Comparison of ENCODE assay signal across 10 mouse cellular contexts in genomic region chr15:82164496-82164895, GRCm38 (mm10). TPM values are rescaled to one million over a fixed set of nuclear protein-coding genes. Genes with fewer than 3 reads are reported as not detected.
DNase-seq lines count a peak whose midpoint lies in the region; ATAC-seq and TF ChIP-seq lines count a peak whose summit lies in the region.
"Had no signal": no experiment of that assay in that cellular context is flagged by ENCODE, and none has a peak within 500 bp of the region (broad histone marks: within the 10 kb centered on the region; RNA-seq: fewer than 3 reads in every experiment).

No protein-coding gene starts in this region.

- peaks cover 77% of the 10 kb centered on the region for H3K4me1 ChIP-seq in forebrain, embryonic 10.5 days
- peaks cover 10% of the 10 kb centered on the region for H3K4me1 ChIP-seq in forebrain, embryonic 11.5 days (replicated peaks; ENCODE audit: control insufficient read depth, insufficient read depth, low read length)
- H3K4me1 ChIP-seq in lung, postnatal 0 days (ENCODE audit: insufficient read depth, low read depth, low read length) = peaks cover 32% of the 10 kb centered on the region; the same call in 1 of the 2 replicates
- peaks cover 37% of the 10 kb centered on the region for H3K4me1 ChIP-seq in lung, adult 2 months (ENCODE audit: control insufficient read depth, insufficient read depth, low read length)
- H3K4me1 ChIP-seq in intestine, embryonic 14.5 days (replicated peaks; ENCODE audit: control insufficient read depth, insufficient read depth, low read length) = peaks cover 51% of the 10 kb centered on the region
- peaks cover 38% of the 10 kb centered on the region for H3K4me1 ChIP-seq in stomach, embryonic 14.5 days (ENCODE audit: control insufficient read depth, insufficient read depth, low read length)

- 82% methylated on average over 7 of the region's 7 CpGs for WGBS in forebrain, embryonic 10.5 days
- whole genome bisulfite sequencing in forebrain, embryonic 11.5 days = 74% methylated on average over 7 of the region's 7 CpGs
- WGBS in lung, postnatal 0 days = 51% methylated on average over 7 of the region's 7 CpGs
- 64% methylated on average over 7 of the region's 7 CpGs for WGBS in lung, adult 2 months
- 54% methylated on average over 7 of the region's 7 CpGs for WGBS in intestine, embryonic 14.5 days
- WGBS in stomach, embryonic 14.5 days = 59% methylated on average over 7 of the region's 7 CpGs

- no peak for TF ChIP-seq POLR2A in lung, adult 2 months (IDR thresholded peaks at IDR 0.05; ENCODE audit: borderline replicate concordance, extremely low read depth, low read depth, low read length)

- TF ChIP-seq EP300 in lung, postnatal 0 days (IDR thresholded peaks at IDR 0.05) = no peak

- DNase-seq in forebrain, embryonic 10.5 days (ENCODE audit: extremely low spot score, low spot score) = no peak
- DNase-seq in forebrain, embryonic 11.5 days (ENCODE audit: low spot score) = no peak
- DNase-seq in lung, postnatal 0 days (ENCODE audit: low spot score) = peak; percentile 30
- DNase-seq in lung, adult 2 months = no peak
- DNase-seq in intestine, embryonic 14.5 days (ENCODE audit: low spot score) = no peak
- no peak for DNase-seq in right cerebral cortex, adult 18-20 months
- no peak for DNase-seq in urinary bladder, adult 2 months (ENCODE audit: low spot score)
- DNase-seq: adrenal gland, postnatal 10 days had no signal

- H3K27ac ChIP-seq in forebrain, embryonic 10.5 days = peak overlapping the region; percentile 62; the same call in 1 of the 2 replicates
- no peak overlapping the region for H3K27ac ChIP-seq in forebrain, embryonic 11.5 days (ENCODE audit: low read depth, low read length)
- 0 out of 2 replicates have a peak overlapping the region, but pooled peaks have one; percentile 52 for H3K27ac ChIP-seq in lung, postnatal 0 days (ENCODE audit: low read length)
- peak overlapping the region; percentile 43; the same call in 1 of the 2 replicates for H3K27ac ChIP-seq in intestine, embryonic 14.5 days (ENCODE audit: low read depth)
- peak overlapping the region; percentile 69 for H3K27ac ChIP-seq in stomach, embryonic 14.5 days (ENCODE audit: low read length)

- no peak for TF ChIP-seq CTCF in lung, postnatal 0 days (IDR thresholded peaks at IDR 0.05)
- TF ChIP-seq CTCF in lung, adult 2 months (IDR thresholded peaks at IDR 0.05; ENCODE audit: insufficient read depth, low read length) = no peak

- H3K9ac ChIP-seq in forebrain, embryonic 11.5 days (ENCODE audit: low read length) = no peak overlapping the region
- no peak overlapping the region for H3K9ac ChIP-seq in lung, postnatal 0 days (replicated peaks; ENCODE audit: low read depth)
- H3K9ac ChIP-seq in intestine, embryonic 14.5 days (ENCODE audit: low read length) = no peak overlapping the region
- no peak overlapping the region for H3K9ac ChIP-seq in stomach, embryonic 14.5 days (replicated peaks; ENCODE audit: low read depth, low read length)

- no peaks in the 10 kb centered on the region for H3K9me3 ChIP-seq in forebrain, embryonic 10.5 days
- no peaks in the 10 kb centered on the region for H3K9me3 ChIP-seq in forebrain, embryonic 11.5 days (ENCODE audit: control insufficient read depth, low read length)
- no peaks in the 10 kb centered on the region for H3K9me3 ChIP-seq in lung, postnatal 0 days (ENCODE audit: low read length)
- no peaks in the 10 kb centered on the region for H3K9me3 ChIP-seq in intestine, embryonic 14.5 days (ENCODE audit: control insufficient read depth, low read length)
- no peaks in the 10 kb centered on the region for H3K9me3 ChIP-seq in stomach, embryonic 14.5 days (ENCODE audit: control insufficient read depth, low read depth, low read length)

- ATAC-seq in forebrain, embryonic 11.5 days (replicated peaks; ENCODE audit: low FRiP score) = no peak
- no peak for ATAC-seq in lung, postnatal 0 days
- peak; percentile 47 for ATAC-seq in intestine, embryonic 14.5 days (replicated peaks; ENCODE audit: low FRiP score, low TSS enrichment, low read depth)
- peak; percentile 53; the same call in 1 of the 2 replicates for ATAC-seq in stomach, embryonic 14.5 days (ENCODE audit: insufficient number of reproducible peaks, insufficient read depth, low FRiP score, low read depth)

- no peaks in the 10 kb centered on the region for H3K27me3 ChIP-seq in forebrain, embryonic 10.5 days (ENCODE audit: poor library complexity, severe bottlenecking)
- no peaks in the 10 kb centered on the region for H3K27me3 ChIP-seq in forebrain, embryonic 11.5 days (ENCODE audit: control insufficient read depth, insufficient read depth, low read length)
- H3K27me3 ChIP-seq in lung, postnatal 0 days (replicated peaks; ENCODE audit: insufficient read depth, low read length) = no peaks in the 10 kb centered on the region
- no peaks in the 10 kb centered on the region for H3K27me3 ChIP-seq in intestine, embryonic 14.5 days (replicated peaks; ENCODE audit: control insufficient read depth, insufficient read depth, low read length)
- no peaks in the 10 kb centered on the region for H3K27me3 ChIP-seq in stomach, embryonic 14.5 days (ENCODE audit: control insufficient read depth, insufficient read depth, low read length)

- H3K4me2 ChIP-seq in forebrain, embryonic 11.5 days (ENCODE audit: low read depth, low read length, severe bottlenecking) = no peak overlapping the region
- no peak overlapping the region for H3K4me2 ChIP-seq in lung, postnatal 0 days (replicated peaks; ENCODE audit: low read depth, low read length)
- no peak overlapping the region for H3K4me2 ChIP-seq in intestine, embryonic 14.5 days (ENCODE audit: low read length)
- H3K4me2 ChIP-seq in stomach, embryonic 14.5 days (replicated peaks; ENCODE audit: low read depth, low read length) = no peak overlapping the region

- peaks cover 20% of the 10 kb centered on the region for H3K36me3 ChIP-seq in forebrain, embryonic 10.5 days (replicated peaks)
- H3K36me3 ChIP-seq in forebrain, embryonic 11.5 days (ENCODE audit: control insufficient read depth, insufficient read depth, low read length) = no peaks in the 10 kb centered on the region
- no peaks in the 10 kb centered on the region for H3K36me3 ChIP-seq in lung, postnatal 0 days (ENCODE audit: insufficient read depth, low read length)
- H3K36me3 ChIP-seq in intestine, embryonic 14.5 days (ENCODE audit: control insufficient read depth, insufficient read depth, low read length) = no peaks in the 10 kb centered on the region; the same call in 1 of the 2 replicates
- H3K36me3 ChIP-seq in stomach, embryonic 14.5 days (ENCODE audit: control insufficient read depth, insufficient read depth, low read length) = 0 out of 2 replicates have a peak, but pooled peaks cover 5% of the 10 kb centered on the region

- H3K4me3 ChIP-seq in forebrain, embryonic 10.5 days = no peak overlapping the region
- no peak overlapping the region for H3K4me3 ChIP-seq in forebrain, embryonic 11.5 days (ENCODE audit: low read depth, low read length)
- no peak overlapping the region for H3K4me3 ChIP-seq in lung, postnatal 0 days (ENCODE audit: low read depth, low read length)
- no peak overlapping the region for H3K4me3 ChIP-seq in lung, adult 2 months (replicated peaks; ENCODE audit: extremely low read depth, low read depth, low read length)
- H3K4me3 ChIP-seq in intestine, embryonic 14.5 days (ENCODE audit: low read depth, low read length) = no peak overlapping the region
- no peak overlapping the region for H3K4me3 ChIP-seq in stomach, embryonic 14.5 days (ENCODE audit: low read depth, low read length)
- H3K4me3 ChIP-seq: layer of hippocampus, adult 2 months had no signal

RNA-seq across cellular contexts. Expression of gene Srebf2, which starts 17.5 kb away (rescaled TPM):
- polyA plus RNA-seq in forebrain, embryonic 10.5 days (2016; fragmentation: Nextera tagmentation; extraction: Ambion mirVana) = 207 and 227 TPM in 2 replicates
- 209 and 216 TPM in 2 replicates for polyA plus RNA-seq in forebrain, embryonic 11.5 days (2014; fragmentation: Nextera tagmentation; extraction: Ambion mirVana)
- polyA plus RNA-seq in lung, postnatal 0 days (2015; fragmentation: Nextera tagmentation; extraction: Ambion mirVana) = 113 and 115 TPM in 2 replicates
- polyA plus RNA-seq in lung, adult 2 months (2012; rRNA removed) = 261 and 292 TPM in 2 replicates
- 136 and 144 TPM in 2 replicates for polyA plus RNA-seq in intestine, embryonic 14.5 days (2014; fragmentation: Nextera tagmentation; extraction: Ambion mirVana)
- 128 and 133 TPM in 2 replicates for polyA plus RNA-seq in stomach, embryonic 14.5 days (2014; fragmentation: Nextera tagmentation; extraction: Ambion mirVana)
- polyA plus RNA-seq in urinary bladder, adult 2 months (2012; rRNA removed) = 55.3 and 68.9 TPM in 2 replicates

RNA-seq across cellular contexts. Expression of gene Ccdc134, which starts 36.8 kb away (rescaled TPM):
- 22.9 and 24.0 TPM in 2 replicates for polyA plus RNA-seq in forebrain, embryonic 10.5 days (2016; fragmentation: Nextera tagmentation; extraction: Ambion mirVana)
- 23.6 and 25.5 TPM in 2 replicates for polyA plus RNA-seq in forebrain, embryonic 11.5 days (2014; fragmentation: Nextera tagmentation; extraction: Ambion mirVana)
- 10.4 and 10.8 TPM in 2 replicates for polyA plus RNA-seq in lung, postnatal 0 days (2015; fragmentation: Nextera tagmentation; extraction: Ambion mirVana)
- 7.9 and 10.9 TPM in 2 replicates for polyA plus RNA-seq in lung, adult 2 months (2012; rRNA removed)
- 14.2 and 15.3 TPM in 2 replicates for polyA plus RNA-seq in intestine, embryonic 14.5 days (2014; fragmentation: Nextera tagmentation; extraction: Ambion mirVana)
- polyA plus RNA-seq in stomach, embryonic 14.5 days (2014; fragmentation: Nextera tagmentation; extraction: Ambion mirVana) = 17.7 and 18.4 TPM in 2 replicates
- 12.8 and 16.1 TPM in 2 replicates for polyA plus RNA-seq in urinary bladder, adult 2 months (2012; rRNA removed)

RNA-seq across cellular contexts. Expression of gene Shisa8, which starts 48.1 kb away (rescaled TPM):
- 0.87 and 0.95 TPM in 2 replicates for polyA plus RNA-seq in forebrain, embryonic 10.5 days (2016; fragmentation: Nextera tagmentation; extraction: Ambion mirVana)
- polyA plus RNA-seq in forebrain, embryonic 11.5 days (2014; fragmentation: Nextera tagmentation; extraction: Ambion mirVana) = 0.87 and 1.2 TPM in 2 replicates
- 0.29 and 0.55 TPM in 2 replicates for polyA plus RNA-seq in lung, postnatal 0 days (2015; fragmentation: Nextera tagmentation; extraction: Ambion mirVana)
- 0.40 and 1.00 TPM in 2 replicates for polyA plus RNA-seq in lung, adult 2 months (2012; rRNA removed)
- 0.15 TPM in 2 replicates for polyA plus RNA-seq in intestine, embryonic 14.5 days (2014; fragmentation: Nextera tagmentation; extraction: Ambion mirVana)
- polyA plus RNA-seq in stomach, embryonic 14.5 days (2014; fragmentation: Nextera tagmentation; extraction: Ambion mirVana) = 0.30 and 0.39 TPM in 2 replicates
- 0.10 TPM in 1 of 2 replicates, not detected in the other for polyA plus RNA-seq in urinary bladder, adult 2 months (2012; rRNA removed)

RNA-seq across cellular contexts. Expression of gene Tnfrsf13c, which starts 59.7 kb away (rescaled TPM):
- polyA plus RNA-seq in forebrain, embryonic 10.5 days (2016; fragmentation: Nextera tagmentation; extraction: Ambion mirVana) = 0.18 TPM in 1 of 2 replicates, not detected in the other
- 0.35 and 0.64 TPM in 2 replicates for polyA plus RNA-seq in forebrain, embryonic 11.5 days (2014; fragmentation: Nextera tagmentation; extraction: Ambion mirVana)
- 0.07 and 0.49 TPM in 2 replicates for polyA plus RNA-seq in lung, postnatal 0 days (2015; fragmentation: Nextera tagmentation; extraction: Ambion mirVana)
- 4.4 and 4.9 TPM in 2 replicates for polyA plus RNA-seq in lung, adult 2 months (2012; rRNA removed)
- polyA plus RNA-seq in intestine, embryonic 14.5 days (2014; fragmentation: Nextera tagmentation; extraction: Ambion mirVana) = 0.11 and 0.15 TPM in 2 replicates
- polyA plus RNA-seq in stomach, embryonic 14.5 days (2014; fragmentation: Nextera tagmentation; extraction: Ambion mirVana) = 0.18 TPM in 1 of 2 replicates, not detected in the other
- polyA plus RNA-seq in urinary bladder, adult 2 months (2012; rRNA removed) = 0.15 and 0.16 TPM in 2 replicates

Comparison
In these comparisons a context has a peak if more than half of its experiments do, and no peak if none do; other contexts are left out.
1. ATAC-seq: peak in intestine, embryonic 14.5 days (single experiment) and stomach, embryonic 14.5 days (single experiment); none in forebrain, embryonic 11.5 days (single experiment) and lung, postnatal 0 days (single experiment).